Mouse (Mus musculus) ES-E14 (cell line): ENCODE measurements around the gene Hbq1a.

Experiments used
- CHD2 ChIP-seq: IDR thresholded peaks from 2 replicates; pipeline ENCODE4 v1.6.1; 2014; ENCODE audit warnings: mild to moderate bottlenecking, low read depth, low read length, inconsistent platforms
- HCFC1 ChIP-seq: IDR thresholded peaks from 2 replicates; pipeline ENCODE4 v1.6.1; 2012; ENCODE audit warnings: low read length, inconsistent platforms, borderline replicate concordance; ENCODE audit not compliant: insufficient read depth
- ZNF384 ChIP-seq: IDR thresholded peaks from 2 replicates; pipeline ENCODE4 v1.6.1; 2012; ENCODE audit warnings: low read depth, low read length, inconsistent platforms

DNA sequence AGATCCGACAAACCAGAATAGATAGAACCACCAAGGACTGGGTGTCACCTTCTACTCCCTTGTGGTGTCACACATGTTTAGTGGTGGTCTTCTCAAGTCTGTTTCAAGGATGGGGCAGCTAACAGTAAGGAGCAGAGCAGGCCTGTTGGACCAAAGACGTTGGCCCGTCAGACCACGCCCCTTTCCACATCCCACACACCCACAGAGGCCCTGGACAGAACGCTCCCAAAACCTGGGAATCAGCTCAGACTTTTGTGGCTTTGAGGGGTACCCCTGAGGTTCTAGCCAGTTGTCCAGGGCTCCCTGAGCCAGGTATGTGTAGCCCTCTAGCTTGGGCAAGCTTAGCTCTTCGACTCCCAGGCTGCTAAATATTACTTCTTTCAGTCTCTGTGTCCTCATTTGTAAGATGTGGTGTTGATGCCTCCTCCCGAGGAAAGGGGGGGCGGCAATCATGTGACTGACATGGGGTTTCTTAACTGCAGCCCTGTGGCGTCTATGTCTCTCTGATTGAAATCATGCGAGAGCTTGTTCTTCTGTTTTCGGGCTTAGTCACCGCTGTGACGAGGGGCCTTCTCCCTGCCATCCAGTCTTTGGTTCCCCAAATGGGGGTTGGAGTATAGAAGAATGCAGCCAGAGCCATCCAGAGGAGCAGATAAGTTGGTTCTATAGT is 49.5 kb downstream of the Hbq1a start:
- TF ChIP-seq HCFC1 (no peak), CHD2 (no peak), ZNF384 (no peak)
